Mouse (Mus musculus): ENCODE data around the gene Ptprq.
A peak's percentile ranks its signal among the peaks of the same experiment; 100 is the strongest.

Ptprq gene

GRCm38 (mm10) chr10:107719806-107720205 lies at the start of gene Ptprq:
Ptprq (minus strand) TSS chr10:107720051.
- no peak for DNase-seq (ENCODE audit: low spot score)

- DNase-seq (ENCODE audit: low spot score): no peak
Measured at GRCm38 (mm10) chr10:107759624-107760023, 39.8 kb upstream of the Ptprq start.

- DNase-seq (ENCODE audit: low spot score): no peak
Measured at GRCm38 (mm10) chr10:107753471-107753870, 33.6 kb upstream of the Ptprq start.

GRCm38 (mm10) chr10:107752351-107753143 lies 32.7 kb upstream of the Ptprq start:
- DNase-seq (ENCODE audit: low spot score): peak; percentile 80

- DNase-seq (ENCODE audit: low spot score): peak; percentile 7
Measured at GRCm38 (mm10) chr10:107751944-107752343, 32.1 kb upstream of the Ptprq start.

- DNase-seq (ENCODE audit: low spot score): peak; percentile 81
Measured at GRCm38 (mm10) chr10:107747566-107747965, 27.7 kb upstream of the Ptprq start.

- peak; percentile 21 for DNase-seq (ENCODE audit: low spot score)
Measured at GRCm38 (mm10) chr10:107746717-107747116, 26.9 kb upstream of the Ptprq start.

GRCm38 (mm10) chr10:107739815-107740214 lies 20.0 kb upstream of the Ptprq start:
- no peak for DNase-seq (ENCODE audit: low spot score)

GRCm38 (mm10) chr10:107737743-107738142 lies 17.9 kb upstream of the Ptprq start:
- no peak for DNase-seq (ENCODE audit: low spot score)

GRCm38 (mm10) chr10:107735448-107735847 lies 15.6 kb upstream of the Ptprq start:
- no peak for DNase-seq (ENCODE audit: low spot score)

- DNase-seq (ENCODE audit: low spot score): no peak
Measured at GRCm38 (mm10) chr10:107734327-107734726, 14.5 kb upstream of the Ptprq start.

GRCm38 (mm10) chr10:107725631-107726030 lies 5.8 kb upstream of the Ptprq start:
- no peak for DNase-seq (ENCODE audit: low spot score)

- peak; percentile 67 for DNase-seq (ENCODE audit: low spot score)
Measured at GRCm38 (mm10) chr10:107704443-107704842, 15.4 kb downstream of the Ptprq start.

GRCm38 (mm10) chr10:107700944-107701343 lies 18.9 kb downstream of the Ptprq start:
- DNase-seq (ENCODE audit: low spot score): no peak

GRCm38 (mm10) chr10:107698716-107699115 lies 21.1 kb downstream of the Ptprq start:
- DNase-seq (ENCODE audit: low spot score): no peak

- no peak for DNase-seq (ENCODE audit: low spot score)
Measured at GRCm38 (mm10) chr10:107697177-107697576, 22.7 kb downstream of the Ptprq start.

GRCm38 (mm10) chr10:107687382-107687781 lies 32.5 kb downstream of the Ptprq start:
- no peak for DNase-seq (ENCODE audit: low spot score)

GRCm38 (mm10) chr10:107675994-107676393 lies 43.9 kb downstream of the Ptprq start:
- DNase-seq (ENCODE audit: low spot score): peak; percentile 46

GRCm38 (mm10) chr10:107668374-107669094 lies 51.3 kb downstream of the Ptprq start:
- DNase-seq (ENCODE audit: low spot score): no peak

GRCm38 (mm10) chr10:107662372-107663065 lies 57.3 kb downstream of the Ptprq start:
- DNase-seq (ENCODE audit: low spot score): peak; percentile 42

GRCm38 (mm10) chr10:107661970-107662369 lies 57.9 kb downstream of the Ptprq start:
- DNase-seq (ENCODE audit: low spot score): no peak

- no peak for DNase-seq (ENCODE audit: low spot score)
Measured at GRCm38 (mm10) chr10:107659141-107659540, 60.7 kb downstream of the Ptprq start.

- DNase-seq (ENCODE audit: low spot score): no peak
Measured at GRCm38 (mm10) chr10:107649687-107650086, 70.2 kb downstream of the Ptprq start.
